Mouse (Mus musculus): ENCODE results near the gene Angptl8. TPM values are rescaled to one million over a fixed set of nuclear protein-coding genes. Genes with fewer than 3 reads are reported as not detected.
"Not testable (repeated sequence)": the region's sequence is repeated elsewhere in the genome, so short reads cannot be mapped to it uniquely, and the experiment has no call there.

Angptl8 gene
- polyA plus RNA-seq, 1 experiment from 2014 or later: 17.3 TPM

GRCm38 (mm10) chr9:21860349-21860748 is 25.0 kb downstream of the Angptl8 start:
- H3K9ac ChIP-seq (ENCODE audit: low read depth, low read length); H3K27me3 ChIP-seq (replicated peaks; ENCODE audit: control insufficient read depth, insufficient read depth, low read length); H3K36me3 ChIP-seq (ENCODE audit: control insufficient read depth, insufficient read depth, low read length); H3K9me3 ChIP-seq (ENCODE audit: control insufficient read depth, low read length); H3K4me2 ChIP-seq (ENCODE audit: low read depth, low read length); H3K4me3 ChIP-seq (ENCODE audit: low read length); H3K27ac ChIP-seq (ENCODE audit: low read length); H3K4me1 ChIP-seq (ENCODE audit: control insufficient read depth, insufficient read depth, low read length): not testable (repeated sequence)
- WGBS: 52% methylated on average over 6 of the region's 6 CpGs
- ATAC-seq: 0 out of 2 replicates have a peak, but pooled peaks have one; percentile 14

GRCm38 (mm10) chr9:21862181-21862580 is 26.9 kb downstream of the Angptl8 start:
- Histone ChIP-seq H3K4me2 (ENCODE audit: low read depth, low read length) (no peak overlapping the region), H3K27me3 (replicated peaks; ENCODE audit: control insufficient read depth, insufficient read depth, low read length) (no peaks in the 10 kb centered on the region), H3K36me3 (ENCODE audit: control insufficient read depth, insufficient read depth, low read length) (no peaks in the 10 kb centered on the region), H3K4me3 (ENCODE audit: low read length) (no peak overlapping the region), H3K9ac (ENCODE audit: low read depth, low read length) (no peak overlapping the region), H3K27ac (ENCODE audit: low read length) (no peak overlapping the region), H3K9me3 (ENCODE audit: control insufficient read depth, low read length) (no peaks in the 10 kb centered on the region), H3K4me1 (ENCODE audit: control insufficient read depth, insufficient read depth, low read length) (no peaks in the 10 kb centered on the region)
- WGBS: 71% methylated on average over 1 of the region's 1 CpGs
- ATAC-seq: no peak

GRCm38 (mm10) chr9:21865673-21866398 is 30.5 kb downstream of the Angptl8 start:
- WGBS: 57% methylated on average over 5 of the region's 5 CpGs
- no peak overlapping the region for H3K4me3 ChIP-seq (ENCODE audit: low read length)
- no peaks in the 10 kb centered on the region for H3K36me3 ChIP-seq (ENCODE audit: control insufficient read depth, insufficient read depth, low read length)
- H3K4me1 ChIP-seq (ENCODE audit: control insufficient read depth, insufficient read depth, low read length): no peaks in the 10 kb centered on the region
- H3K4me2 ChIP-seq (ENCODE audit: low read depth, low read length): no peak overlapping the region
- no peak overlapping the region for H3K27ac ChIP-seq (ENCODE audit: low read length)
- H3K9ac ChIP-seq (ENCODE audit: low read depth, low read length): no peak overlapping the region
- H3K27me3 ChIP-seq (replicated peaks; ENCODE audit: control insufficient read depth, insufficient read depth, low read length): no peaks in the 10 kb centered on the region; the same call in 1 of the 2 replicates
- no peaks in the 10 kb centered on the region for H3K9me3 ChIP-seq (ENCODE audit: control insufficient read depth, low read length)
- no peak for ATAC-seq

- Histone ChIP-seq H3K4me2 (ENCODE audit: low read depth, low read length) (no peak overlapping the region), H3K9me3 (ENCODE audit: control insufficient read depth, low read length) (no peaks in the 10 kb centered on the region), H3K9ac (ENCODE audit: low read depth, low read length) (no peak overlapping the region), H3K27me3 (replicated peaks; ENCODE audit: control insufficient read depth, insufficient read depth, low read length) (no peaks in the 10 kb centered on the region; the same call in 1 of the 2 replicates), H3K4me1 (ENCODE audit: control insufficient read depth, insufficient read depth, low read length) (no peaks in the 10 kb centered on the region), H3K4me3 (ENCODE audit: low read length) (no peak overlapping the region), H3K36me3 (ENCODE audit: control insufficient read depth, insufficient read depth, low read length) (no peaks in the 10 kb centered on the region), H3K27ac (ENCODE audit: low read length) (no peak overlapping the region)
- 43% methylated on average over 2 of the region's 2 CpGs for WGBS
- no peak for ATAC-seq
Observed at GRCm38 (mm10) chr9:21866641-21867040, 31.3 kb downstream of the Angptl8 start.

DNA sequence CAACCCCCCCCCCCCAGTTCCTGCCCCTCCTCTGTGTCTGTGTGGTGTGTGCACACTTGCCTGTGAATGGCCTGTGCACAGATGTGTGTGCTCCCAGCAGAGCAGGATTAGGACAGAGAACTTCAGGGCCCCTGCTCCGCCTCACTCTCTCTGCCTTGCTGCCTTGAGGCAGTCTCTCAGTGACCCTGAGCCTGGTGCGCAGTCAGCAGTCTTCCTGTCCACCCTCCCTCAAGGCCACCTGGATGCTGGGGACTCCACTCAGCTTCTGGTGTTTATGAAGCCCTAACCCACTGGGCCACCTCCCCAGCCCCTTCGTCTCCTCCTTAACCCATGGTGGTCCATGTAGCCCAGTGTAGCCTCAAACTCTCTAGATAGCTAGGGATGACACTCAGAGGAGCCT is 32.4 kb downstream of the Angptl8 start:
- Histone ChIP-seq H3K36me3 (ENCODE audit: control insufficient read depth, insufficient read depth, low read length) (no peaks in the 10 kb centered on the region), H3K9me3 (ENCODE audit: control insufficient read depth, low read length) (no peaks in the 10 kb centered on the region), H3K27me3 (replicated peaks; ENCODE audit: control insufficient read depth, insufficient read depth, low read length) (no peaks in the 10 kb centered on the region; the same call in 1 of the 2 replicates), H3K4me1 (ENCODE audit: control insufficient read depth, insufficient read depth, low read length) (no peaks in the 10 kb centered on the region), H3K4me3 (ENCODE audit: low read length) (no peak overlapping the region), H3K4me2 (ENCODE audit: low read depth, low read length) (no peak overlapping the region), H3K9ac (ENCODE audit: low read depth, low read length) (no peak overlapping the region), H3K27ac (ENCODE audit: low read length) (no peak overlapping the region)
- no peak for ATAC-seq
- 80% methylated on average over 3 of the region's 3 CpGs for WGBS

GRCm38 (mm10) chr9:21869290-21869689 is 34.0 kb downstream of the Angptl8 start:
- not testable (repeated sequence) for H3K4me2 ChIP-seq (ENCODE audit: low read depth, low read length); H3K9me3 ChIP-seq (ENCODE audit: control insufficient read depth, low read length); H3K36me3 ChIP-seq (ENCODE audit: control insufficient read depth, insufficient read depth, low read length); ATAC-seq; H3K27ac ChIP-seq (ENCODE audit: low read length); H3K27me3 ChIP-seq (replicated peaks; ENCODE audit: control insufficient read depth, insufficient read depth, low read length); H3K4me3 ChIP-seq (ENCODE audit: low read length); H3K9ac ChIP-seq (ENCODE audit: low read depth, low read length); H3K4me1 ChIP-seq (ENCODE audit: control insufficient read depth, insufficient read depth, low read length)
- 55% methylated on average over 7 of the region's 7 CpGs for WGBS

DNA sequence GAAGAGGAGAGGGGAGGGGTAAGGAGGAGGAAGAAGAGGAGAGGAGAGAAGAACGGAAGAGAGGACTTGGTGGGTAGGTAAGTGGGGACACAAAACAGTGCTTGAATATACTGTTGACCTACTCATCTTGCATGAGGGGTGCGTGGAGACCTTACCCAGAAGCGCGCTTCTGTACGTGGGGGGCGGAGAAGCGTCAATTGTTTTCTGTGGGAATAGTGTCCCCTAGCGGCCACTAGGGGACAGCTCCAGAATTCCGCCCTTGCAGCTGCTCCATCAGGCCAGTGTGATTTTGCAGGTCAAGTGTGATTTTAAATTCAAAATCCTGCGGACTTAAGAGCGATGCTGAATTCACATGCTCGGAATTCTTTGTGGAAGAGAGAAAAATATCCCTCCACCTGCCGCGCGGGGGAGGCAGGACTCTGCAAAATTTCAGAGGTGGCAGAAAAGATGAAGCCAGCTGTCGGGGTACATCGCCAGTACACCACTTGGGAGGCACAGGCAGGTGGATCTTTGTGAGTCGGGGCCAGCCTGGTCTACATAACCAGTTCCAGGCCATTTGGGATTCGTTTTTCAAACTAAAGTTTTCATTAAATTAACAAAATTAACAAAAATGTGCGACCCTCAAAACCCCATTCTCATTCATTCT is 35.7 kb downstream of the Angptl8 start:
- Histone ChIP-seq H3K4me2 (ENCODE audit: low read depth, low read length) (peak overlapping the region; percentile 45; the same call in 1 of the 2 replicates), H3K9ac (ENCODE audit: low read depth, low read length) (peak overlapping the region; percentile 48; the same call in 1 of the 2 replicates), H3K36me3 (ENCODE audit: control insufficient read depth, insufficient read depth, low read length) (no peaks in the 10 kb centered on the region), H3K9me3 (ENCODE audit: control insufficient read depth, low read length) (no peaks in the 10 kb centered on the region), H3K27me3 (replicated peaks; ENCODE audit: control insufficient read depth, insufficient read depth, low read length) (no peaks in the 10 kb centered on the region; the same call in 1 of the 2 replicates), H3K4me1 (ENCODE audit: control insufficient read depth, insufficient read depth, low read length) (no peaks in the 10 kb centered on the region), H3K4me3 (ENCODE audit: low read length) (no peak overlapping the region; the same call in 1 of the 2 replicates), H3K27ac (ENCODE audit: low read length) (no peak overlapping the region)
- peak; percentile 60; the same call in 1 of the 2 replicates for ATAC-seq
- WGBS: 13% methylated on average over 20 of the region's 20 CpGs

GRCm38 (mm10) chr9:21872204-21872603 is 36.9 kb downstream of the Angptl8 start:
- no peaks in the 10 kb centered on the region for H3K36me3 ChIP-seq (ENCODE audit: control insufficient read depth, insufficient read depth, low read length)
- no peaks in the 10 kb centered on the region for H3K9me3 ChIP-seq (ENCODE audit: control insufficient read depth, low read length)
- H3K4me3 ChIP-seq (ENCODE audit: low read length): no peak overlapping the region
- no peak overlapping the region for H3K27ac ChIP-seq (ENCODE audit: low read length)
- 61% methylated on average over 4 of the region's 4 CpGs for WGBS
- no peak for ATAC-seq
- H3K4me2 ChIP-seq (ENCODE audit: low read depth, low read length): no peak overlapping the region
- H3K9ac ChIP-seq (ENCODE audit: low read depth, low read length): no peak overlapping the region
- H3K27me3 ChIP-seq (replicated peaks; ENCODE audit: control insufficient read depth, insufficient read depth, low read length): no peaks in the 10 kb centered on the region; the same call in 1 of the 2 replicates
- H3K4me1 ChIP-seq (ENCODE audit: control insufficient read depth, insufficient read depth, low read length): no peaks in the 10 kb centered on the region

- no peaks in the 10 kb centered on the region for H3K4me1 ChIP-seq (ENCODE audit: control insufficient read depth, insufficient read depth, low read length)
- 51% methylated on average over 3 of the region's 3 CpGs for WGBS
- H3K27me3 ChIP-seq (replicated peaks; ENCODE audit: control insufficient read depth, insufficient read depth, low read length): no peaks in the 10 kb centered on the region
- no peak overlapping the region for H3K27ac ChIP-seq (ENCODE audit: low read length)
- H3K4me3 ChIP-seq (ENCODE audit: low read length): no peak overlapping the region
- no peaks in the 10 kb centered on the region for H3K9me3 ChIP-seq (ENCODE audit: control insufficient read depth, low read length)
- no peak overlapping the region for H3K4me2 ChIP-seq (ENCODE audit: low read depth, low read length)
- H3K36me3 ChIP-seq (ENCODE audit: control insufficient read depth, insufficient read depth, low read length): no peaks in the 10 kb centered on the region
- no peak for ATAC-seq
- H3K9ac ChIP-seq (ENCODE audit: low read depth, low read length): no peak overlapping the region
Observed at GRCm38 (mm10) chr9:21876601-21877000, 41.3 kb downstream of the Angptl8 start.

Data from intestine, embryonic 16.5 days (tissue).